Mouse (Mus musculus) frontal cortex, postnatal 25 days (tissue): ENCODE data around the gene Serf1.
"Not testable (repeated sequence)": the region's sequence is repeated elsewhere in the genome, so short reads cannot be mapped to it uniquely, and the experiment has no call there.

ENCODE experiments used
- DNase-seq, 2 experiments: peaks; one replicate each; pipeline ENCODE4 v3.0.0; 2022; ENCODE audit warnings: low spot score in 2 of 2

Serf1 gene

GRCm38 (mm10) chr13:100107652-100108472 lies at the start of gene Serf1:
Gene Serf1, plus strand, starts transcription at chr13:100108012.
- DNase-seq, result peak; percentile 70 to 71

GRCm38 (mm10) chr13:100063936-100064335 lies 43.9 kb upstream of the Serf1 start:
- no peak for DNase-seq

GRCm38 (mm10) chr13:100067821-100068220 lies 40.0 kb upstream of the Serf1 start:
- no peak for DNase-seq

- DNase-seq, result no peak
Measured at GRCm38 (mm10) chr13:100071473-100071872, 36.3 kb upstream of the Serf1 start.

GRCm38 (mm10) chr13:100098808-100099207 lies 9.0 kb upstream of the Serf1 start:
- DNase-seq, result no peak

GRCm38 (mm10) chr13:100103052-100103658 lies 4.7 kb upstream of the Serf1 start:
- DNase-seq, result no peak

GRCm38 (mm10) chr13:100103748-100104254 lies 4.0 kb upstream of the Serf1 start, which contains the start of gene Bdp1:
Gene Bdp1, minus strand, starts transcription at chr13:100104070.
- peak; percentile 90 to 96 for DNase-seq

- no peak for DNase-seq
Measured at GRCm38 (mm10) chr13:100112218-100112972, 4.6 kb downstream of the Serf1 start.

- no peak for DNase-seq
Measured at GRCm38 (mm10) chr13:100123970-100124369, 16.2 kb downstream of the Serf1 start.

- DNase-seq, result peak; percentile 90 to 94
Measured at GRCm38 (mm10) chr13:100124423-100125257, 16.8 kb downstream of the Serf1 start, which contains the start of gene Smn1. Gene Smn1, plus strand, starts transcription at chr13:100124852.

- DNase-seq, result no peak
Measured at GRCm38 (mm10) chr13:100125258-100125643, 17.4 kb downstream of the Serf1 start.

- DNase-seq, result no peak
Measured at GRCm38 (mm10) chr13:100141646-100142314, 34.0 kb downstream of the Serf1 start.

GRCm38 (mm10) chr13:100152659-100153058 lies 44.8 kb downstream of the Serf1 start:
- DNase-seq, result no peak

- DNase-seq, result no peak
Measured at GRCm38 (mm10) chr13:100156624-100157023, 48.8 kb downstream of the Serf1 start.

- not testable (repeated sequence) for DNase-seq
Measured at GRCm38 (mm10) chr13:100161171-100161870, 53.5 kb downstream of the Serf1 start.

GRCm38 (mm10) chr13:100162467-100162866 lies 54.7 kb downstream of the Serf1 start:
- not testable (repeated sequence) for DNase-seq
